Mouse (Mus musculus) frontal cortex, postnatal 36 days (tissue): Measurements from ENCODE around the gene Cipc.

Source experiments
- DNase-seq, 2 experiments: peaks; one replicate each; pipeline ENCODE4 v3.0.0; 2022; ENCODE audit warnings: low spot score in 2 of 2

Cipc gene

GRCm38 (mm10) chr12:86931919-86932574 lies 14.8 kb upstream of the Cipc start:
- no peak for DNase-seq

- no peak for DNase-seq
Observed at GRCm38 (mm10) chr12:86932575-86932952, 14.3 kb upstream of the Cipc start.

- DNase-seq = no peak
Observed at GRCm38 (mm10) chr12:86934748-86935147, 12.1 kb upstream of the Cipc start.

- DNase-seq = no peak
Observed at GRCm38 (mm10) chr12:86935692-86936282, 11.1 kb upstream of the Cipc start.

GRCm38 (mm10) chr12:86936587-86937343 lies 10.1 kb upstream of the Cipc start:
- no peak for DNase-seq

GRCm38 (mm10) chr12:86938571-86938970 lies 8.3 kb upstream of the Cipc start:
- no peak for DNase-seq

GRCm38 (mm10) chr12:86941173-86941572 lies 5.7 kb upstream of the Cipc start:
- DNase-seq = no peak

GRCm38 (mm10) chr12:86941734-86942486 lies 4.9 kb upstream of the Cipc start:
- DNase-seq = no peak

GRCm38 (mm10) chr12:86943421-86943820 lies 3.4 kb upstream of the Cipc start:
- DNase-seq = no peak

- peak; percentile 61 to 87 for DNase-seq
Observed at GRCm38 (mm10) chr12:86945126-86945525, 1.7 kb upstream of the Cipc start.

GRCm38 (mm10) chr12:86946301-86946781 lies 502 bp upstream of the Cipc start:
- DNase-seq = peak in 1 of 2 experiments; percentile 29

- peak; percentile 62 to 75 for DNase-seq
Observed at GRCm38 (mm10) chr12:86947681-86948401, 998 bp downstream of the Cipc start.

GRCm38 (mm10) chr12:86948627-86949026 lies 1.8 kb downstream of the Cipc start:
- DNase-seq = peak in 1 of 2 experiments; percentile 42

GRCm38 (mm10) chr12:86949501-86949900 lies 2.7 kb downstream of the Cipc start:
- DNase-seq = no peak

- DNase-seq = no peak
Observed at GRCm38 (mm10) chr12:86950161-86950960, 3.5 kb downstream of the Cipc start.

- DNase-seq = no peak
Observed at GRCm38 (mm10) chr12:86950961-86951360, 4.1 kb downstream of the Cipc start.

- no peak for DNase-seq
Observed at GRCm38 (mm10) chr12:86952331-86952850, 5.5 kb downstream of the Cipc start.

- no peak for DNase-seq
Observed at GRCm38 (mm10) chr12:86955894-86956293, 9.1 kb downstream of the Cipc start.

- DNase-seq = no peak
Observed at GRCm38 (mm10) chr12:86958558-86958957, 11.7 kb downstream of the Cipc start.

GRCm38 (mm10) chr12:86959661-86960060 lies 12.8 kb downstream of the Cipc start:
- DNase-seq = no peak
